Mouse (Mus musculus) layer of hippocampus, adult 11-12 months (tissue): ENCODE results near the gene Tas2r137.
A peak's percentile ranks its signal among the peaks of the same experiment; 100 is the strongest.

Experiments used
- DNase-seq: peaks from one replicate; pipeline ENCODE4 v3.0.0; 2022; ENCODE audit warnings: low spot score

Gene Tas2r137

GRCm38 (mm10) chr6:40490933-40491332 is at the start of gene Tas2r137:
Tas2r137 (plus strand) TSS chr6:40491233.
- no peak for DNase-seq

- DNase-seq: no peak
Measured at GRCm38 (mm10) chr6:40441276-40441675, 49.8 kb upstream of the Tas2r137 start.

DNA sequence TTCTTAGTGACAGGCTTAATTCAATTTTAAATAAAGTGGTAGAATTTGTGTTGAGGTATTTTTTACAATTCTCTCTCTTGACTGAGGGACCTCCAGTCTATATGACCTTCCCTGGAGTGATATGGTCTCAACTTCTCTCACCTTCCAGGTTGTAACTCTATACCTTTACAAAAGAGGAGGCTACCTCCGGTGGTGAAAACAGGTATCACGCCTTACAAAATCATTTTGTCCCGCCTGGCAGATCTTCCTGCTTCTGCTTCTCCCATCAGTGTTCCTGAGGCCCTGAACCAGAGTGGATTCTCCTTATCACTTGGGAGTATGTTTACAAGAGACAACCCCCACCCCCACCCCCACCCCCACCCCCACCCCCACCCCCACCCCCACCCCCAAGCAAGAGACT is 49.3 kb upstream of the Tas2r137 start:
- no peak for DNase-seq

DNA sequence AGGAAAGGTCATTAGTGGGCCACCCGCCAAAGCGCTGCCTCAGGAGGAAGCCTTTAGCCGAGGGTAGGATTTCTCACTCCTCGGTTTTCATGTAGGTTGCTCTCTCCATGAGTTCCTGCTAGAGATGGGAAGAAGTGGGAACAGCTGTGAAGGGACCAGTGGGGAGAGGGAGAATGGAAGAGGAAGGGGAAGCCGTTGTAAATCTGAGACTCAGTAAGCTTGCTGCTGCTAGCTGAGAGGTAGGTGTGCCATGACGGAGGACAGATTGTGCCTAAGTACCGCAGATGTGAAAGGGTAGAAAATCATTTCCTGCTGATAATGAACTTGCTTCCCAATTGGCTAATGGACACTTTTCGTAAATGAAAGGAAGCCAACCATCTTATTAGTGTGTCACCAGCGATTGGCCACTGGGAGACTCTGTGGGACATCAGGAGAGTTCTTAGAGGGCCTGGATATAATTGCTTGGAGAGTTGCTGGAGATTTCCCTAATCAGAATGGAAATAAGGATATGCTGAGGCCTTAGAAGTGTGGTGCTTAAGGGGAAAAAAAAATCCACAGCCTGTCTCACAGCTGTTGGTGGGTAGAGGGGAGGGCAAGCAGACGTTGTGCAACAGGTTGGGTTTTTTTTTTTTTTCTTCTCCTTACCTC is 47.6 kb upstream of the Tas2r137 start:
- DNase-seq: no peak

- no peak for DNase-seq
Measured at GRCm38 (mm10) chr6:40448626-40449025, 42.4 kb upstream of the Tas2r137 start.

DNA sequence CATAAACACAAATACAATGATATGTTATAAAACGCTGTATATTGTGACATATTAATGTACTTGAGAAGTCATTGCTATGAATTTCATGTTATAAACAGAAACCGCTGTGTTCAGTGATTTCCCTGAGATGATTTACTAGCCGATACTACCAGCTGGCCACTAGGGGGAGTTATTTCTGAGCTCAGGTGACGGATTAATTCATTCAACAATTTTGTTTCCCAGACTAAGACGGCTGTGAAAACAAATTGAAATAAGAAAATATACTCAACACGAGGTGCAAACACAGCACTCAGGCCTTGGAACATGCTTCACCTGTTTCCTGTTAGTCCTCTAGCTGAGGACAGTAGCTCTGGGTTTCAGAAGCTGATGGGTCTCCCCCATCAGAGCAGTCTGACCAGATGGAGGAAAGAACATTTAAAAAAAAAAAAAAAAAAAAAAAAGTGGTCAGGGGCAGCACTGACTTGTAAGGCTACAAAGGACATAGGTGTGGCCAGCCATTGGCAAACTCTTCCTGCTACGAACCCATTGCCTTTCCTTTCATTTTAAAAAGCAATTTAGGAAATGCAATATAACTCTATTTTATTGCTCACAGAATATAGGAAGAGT is 36.5 kb upstream of the Tas2r137 start:
- DNase-seq: no peak

DNA sequence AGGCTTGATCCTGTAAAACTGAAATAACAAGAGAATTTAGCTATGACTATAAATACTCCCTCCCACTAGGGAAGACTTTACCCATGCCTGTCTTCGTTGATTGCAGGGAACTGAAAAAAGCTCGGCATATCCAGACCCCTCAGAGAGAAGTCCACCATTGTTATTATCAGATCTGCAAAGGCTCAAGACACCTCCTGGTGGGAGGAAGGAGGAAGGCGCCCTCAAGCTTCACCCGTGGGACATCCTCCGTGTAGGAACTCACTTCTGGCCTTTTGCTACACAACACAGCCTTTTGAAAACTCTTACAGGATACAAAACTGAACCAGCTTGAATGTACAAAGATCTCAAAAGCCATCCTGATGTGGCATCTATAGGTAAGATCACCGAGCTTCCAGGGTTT is 25.3 kb upstream of the Tas2r137 start:
- no peak for DNase-seq

GRCm38 (mm10) chr6:40470916-40471719 is 19.9 kb upstream of the Tas2r137 start, which contains the start of gene Ssbp1:
Ssbp1 (plus strand) TSS chr6:40471352.
- DNase-seq: peak; percentile 94

GRCm38 (mm10) chr6:40471720-40472010 is 19.4 kb upstream of the Tas2r137 start:
- DNase-seq: no peak

DNA sequence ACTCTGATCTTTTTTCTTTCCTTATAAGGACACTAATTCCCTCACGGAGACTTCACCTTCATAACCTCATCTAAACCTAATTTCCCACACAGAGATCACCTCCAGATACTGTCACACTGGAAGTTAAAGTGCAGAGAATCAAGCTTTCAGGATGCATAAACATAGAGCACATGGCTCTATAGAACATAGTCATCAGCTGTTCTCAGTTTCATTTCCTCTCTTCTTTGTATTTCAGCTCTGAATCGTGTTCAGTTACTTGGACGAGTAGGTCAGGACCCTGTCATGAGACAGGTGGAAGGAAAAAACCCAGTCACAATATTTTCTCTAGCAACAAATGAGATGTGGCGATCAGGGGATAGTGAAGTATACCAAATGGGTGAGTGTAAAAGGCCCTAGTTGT is 14.9 kb upstream of the Tas2r137 start:
- DNase-seq: no peak

DNA sequence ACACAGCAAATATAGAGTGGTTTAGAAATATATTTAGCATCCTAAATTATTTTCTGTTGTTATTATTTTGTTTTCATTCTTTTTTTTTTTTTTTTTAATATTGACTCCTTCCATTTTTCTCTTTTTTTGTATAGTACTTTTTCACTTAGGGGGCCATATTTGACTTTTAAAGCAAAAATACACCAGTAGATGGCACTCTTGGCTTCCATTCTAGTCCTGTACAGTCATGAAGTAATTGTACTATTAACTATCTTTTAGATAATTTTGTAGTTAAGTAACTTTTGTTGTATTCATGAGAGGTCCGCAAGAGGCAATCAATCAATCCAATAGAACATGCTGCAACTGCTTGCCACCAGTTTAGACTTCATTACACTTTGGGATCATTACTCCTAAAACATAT is 11.3 kb upstream of the Tas2r137 start:
- DNase-seq: no peak

DNA sequence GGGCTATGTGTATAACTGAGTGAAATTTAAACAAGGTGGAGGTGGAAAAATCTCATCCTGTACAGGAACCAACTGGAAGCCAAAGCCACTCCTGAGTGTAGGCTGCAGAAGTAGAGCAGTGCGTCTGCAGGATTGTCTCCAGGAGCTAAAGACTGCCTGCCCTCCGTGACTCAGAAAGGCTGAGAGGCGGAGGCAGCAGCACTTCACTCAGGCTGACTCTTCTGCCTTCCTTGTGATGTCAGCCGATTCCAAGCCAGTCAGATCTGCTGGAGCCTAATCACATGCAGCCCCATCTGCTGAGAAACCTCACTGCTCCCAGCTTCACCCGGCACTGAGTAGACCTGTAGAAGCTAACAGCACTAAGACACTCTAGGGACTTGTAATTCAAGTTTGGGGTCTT is 8.7 kb upstream of the Tas2r137 start:
- no peak for DNase-seq

- DNase-seq: no peak
Measured at GRCm38 (mm10) chr6:40493229-40493628, 2.2 kb downstream of the Tas2r137 start, which contains the start of gene Tas2r108. Tas2r108 (plus strand) TSS chr6:40493529.

DNA sequence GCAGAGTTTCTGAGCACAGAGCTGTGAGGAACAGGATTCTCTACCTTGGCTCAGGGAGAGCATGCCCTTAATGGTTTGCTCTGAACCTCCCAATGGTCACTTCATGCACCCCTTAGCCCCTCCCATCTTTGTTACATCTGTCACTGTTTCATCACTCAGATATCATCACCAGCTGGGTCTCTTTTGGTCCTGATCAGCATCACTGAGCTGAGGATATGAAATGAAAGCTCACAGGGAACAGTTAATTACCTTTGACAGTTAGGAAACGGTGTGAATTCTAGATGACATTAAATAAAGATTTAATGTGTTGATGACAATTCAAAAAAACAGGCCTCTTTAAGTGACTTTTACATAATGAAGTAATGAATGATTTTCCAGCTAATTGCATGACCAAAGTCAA is 28.4 kb downstream of the Tas2r137 start, which contains the start of gene Prss37:
TSS of gene Prss37 (minus strand) at position 101 of the 400 bp plus-strand sequence.
- DNase-seq: no peak
